Mouse (Mus musculus) limb, embryonic 15.5 days (tissue): ENCODE results near the gene Vmn1r53. TPM values are rescaled to one million over a fixed set of nuclear protein-coding genes. Genes with fewer than 3 reads are reported as not detected.
"Not testable (repeated sequence)": the region's sequence is repeated elsewhere in the genome, so short reads cannot be mapped to it uniquely, and the experiment has no call there.

Experiments used
- ATAC-seq: fragments of 200-750 bp; cut with Nextera tagmentation; 2 replicates; pipeline ENCODE4 v1.8.0; 2017; ENCODE audit warnings: low read depth, moderate TSS enrichment; ENCODE audit not compliant: insufficient number of reproducible peaks, low FRiP score, low TSS enrichment
- H3K27ac ChIP-seq: fragments of 300-500 bp; sonication (generic); 2 replicates; pipeline ENCODE4 v1.5.1; 2015; ENCODE audit warnings: moderate library complexity, mild to moderate bottlenecking, inconsistent platforms
- H3K27me3 ChIP-seq: fragments of 300-500 bp; sonication (generic); 2 replicates; pipeline ENCODE4 v1.6.1; 2015; ENCODE audit warnings: inconsistent platforms
- H3K36me3 ChIP-seq: fragments of 300-500 bp; sonication (generic); 2 replicates; pipeline ENCODE4 v1.6.1; 2015; ENCODE audit warnings: inconsistent platforms
- H3K4me1 ChIP-seq: fragments of 300-500 bp; sonication (generic); 2 replicates; pipeline ENCODE4 v1.6.1; 2015; ENCODE audit warnings: inconsistent platforms
- H3K4me2 ChIP-seq: fragments of 300-500 bp; sonication (generic); 2 replicates; pipeline ENCODE4 v1.6.1; 2015; ENCODE audit warnings: mild to moderate bottlenecking, inconsistent platforms
- H3K4me3 ChIP-seq: fragments of 300-500 bp; sonication (generic); 2 replicates; pipeline ENCODE4 v1.5.1; 2015; ENCODE audit warnings: mild to moderate bottlenecking, inconsistent platforms
- H3K9ac ChIP-seq: fragments of 300-500 bp; sonication (generic); 2 replicates; pipeline ENCODE4 v1.6.1; 2015; ENCODE audit warnings: inconsistent platforms
- H3K9me3 ChIP-seq: fragments of 300-500 bp; sonication (generic); 2 replicates; pipeline ENCODE4 v1.6.1; 2016; ENCODE audit warnings: inconsistent platforms
- WGBS: fragments of 180-500 bp; shearing (Covaris S2); methylation state at CpG from one replicate; pipeline ENCODE4 v1.1.7; 2015; 5-methylcytosine and 5-hydroxymethylcytosine counted together
- polyA plus RNA-seq: library from polyadenylated mRNA; unstranded; fragments of >200 nt; fragmentation: Nextera tagmentation; extraction: Ambion mirVana; gene quantifications from 2 replicates; pipeline ENCODE4 v1.2.1, GENCODE M21; 2015

The Vmn1r53 gene
- polyA plus RNA-seq: not detected in 2 replicates

DNA sequence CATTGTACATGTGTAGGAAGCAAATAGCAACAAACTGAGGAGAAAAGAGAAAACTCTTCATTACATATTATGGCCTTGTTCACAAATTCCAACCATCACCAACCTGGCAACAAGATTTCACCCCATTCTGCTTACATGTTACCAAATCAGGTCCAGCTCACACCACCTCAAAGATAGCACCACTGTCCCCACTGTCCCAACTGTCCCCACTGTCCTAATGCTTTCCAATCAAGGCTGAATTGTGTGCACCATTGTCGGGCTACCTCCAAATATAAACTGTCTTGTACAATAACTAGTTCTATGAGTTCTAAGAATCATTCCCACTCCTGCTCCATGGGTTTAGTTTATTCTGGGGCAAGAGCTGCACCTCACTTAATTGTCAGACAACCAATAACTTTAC, at the start of gene Vmn1r53:
TSS of gene Vmn1r53 (minus strand) at position 101 of the 400 bp plus-strand sequence.
- H3K36me3 ChIP-seq: no peaks in the 10 kb centered on the region
- H3K4me1 ChIP-seq: no peaks in the 10 kb centered on the region
- no peak within 1 kb of the TSS for H3K4me2 ChIP-seq
- 83% methylated on average over 1 of the region's 1 CpGs for WGBS
- H3K27me3 ChIP-seq: no peaks in the 10 kb centered on the region
- no peak within 1 kb of the TSS for H3K4me3 ChIP-seq
- H3K27ac ChIP-seq: no peak within 1 kb of the TSS
- H3K9ac ChIP-seq: no peak within 1 kb of the TSS
- ATAC-seq: no peak
- H3K9me3 ChIP-seq: no peaks in the 10 kb centered on the region

DNA sequence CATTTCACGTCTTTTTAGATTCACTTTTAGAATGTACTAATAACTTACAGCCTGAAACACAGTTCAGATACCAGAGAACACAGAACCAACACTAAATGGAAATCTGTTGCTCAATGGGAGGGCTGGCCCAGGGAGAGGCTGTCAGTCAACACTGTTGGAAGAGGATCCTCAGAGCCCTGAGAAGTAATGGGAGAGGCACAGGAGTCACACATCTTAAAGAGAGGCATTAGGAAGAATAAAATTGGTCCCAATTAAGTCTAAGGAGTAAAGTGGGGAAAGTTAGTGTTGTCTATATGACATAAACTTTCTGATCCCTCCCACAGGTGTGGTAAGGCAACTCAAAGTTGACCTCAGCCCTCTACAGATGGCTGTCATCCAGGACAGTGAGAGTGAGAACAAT, 21.8 kb upstream of the Vmn1r53 start, which contains the start of gene Vmn1r54:
TSS of gene Vmn1r54 (plus strand) at position 301 of the 400 bp plus-strand sequence.
- Histone ChIP-seq H3K27me3 (no peaks in the 10 kb centered on the region), H3K4me3 (no peak within 1 kb of the TSS), H3K4me2 (no peak within 1 kb of the TSS), H3K9me3 (no peaks in the 10 kb centered on the region), H3K9ac (no peak within 1 kb of the TSS), H3K27ac (no peak within 1 kb of the TSS), H3K4me1 (no peaks in the 10 kb centered on the region), H3K36me3 (no peaks in the 10 kb centered on the region)
- ATAC-seq: no peak
- 78% methylated on average over 1 of the region's 1 CpGs for WGBS

DNA sequence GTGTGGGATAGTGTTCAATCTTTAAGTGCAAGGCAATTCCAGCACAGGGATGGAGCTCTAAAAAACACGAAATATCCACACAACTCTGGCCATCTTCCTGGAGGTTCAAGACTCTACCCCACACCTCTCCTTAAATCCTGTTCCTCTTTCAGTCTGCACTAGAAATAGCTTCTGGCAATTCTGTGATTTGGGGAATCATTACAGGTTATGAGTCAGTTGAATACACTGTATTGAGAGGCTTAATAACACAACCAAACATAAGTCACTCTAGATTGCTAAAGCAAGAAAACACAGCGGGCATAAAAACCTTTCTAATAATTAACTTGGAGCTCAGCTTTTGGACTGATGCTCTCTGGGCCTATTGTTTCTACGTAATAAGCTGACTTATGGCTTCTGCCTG, 19.8 kb upstream of the Vmn1r53 start:
- no peaks in the 10 kb centered on the region for H3K4me1 ChIP-seq
- 83% methylated on average over 3 of the region's 3 CpGs for WGBS

DNA sequence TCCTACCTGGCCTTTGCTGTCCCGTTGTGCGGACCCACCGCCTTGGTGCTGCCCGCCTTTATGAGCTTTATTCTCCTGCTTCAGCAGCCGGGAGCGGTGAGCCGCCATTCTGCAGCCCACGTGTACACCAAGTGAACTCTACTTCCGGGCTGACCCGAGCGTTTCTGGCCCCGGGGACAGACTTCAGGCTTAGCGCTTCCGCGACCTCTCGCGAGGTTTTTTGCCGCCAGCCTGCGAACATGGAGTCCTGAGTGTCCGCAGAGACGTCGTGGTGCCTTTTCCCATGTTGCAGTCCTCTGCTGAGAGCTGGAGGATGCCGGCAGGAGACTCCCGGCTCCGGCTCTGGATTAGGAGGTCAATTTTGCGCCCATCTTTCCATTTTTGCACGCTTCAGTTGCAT, 8.4 kb upstream of the Vmn1r53 start:
- Histone ChIP-seq H3K4me3 (no peak overlapping the region), H3K4me2 (no peak overlapping the region)
- WGBS: 59% methylated on average over 27 of the region's 27 CpGs

More for the DNA sequence above, 19.8 kb upstream of the Vmn1r53 start:
- Histone ChIP-seq H3K4me2 (no peak overlapping the region), H3K9me3 (no peaks in the 10 kb centered on the region), H3K4me3 (no peak overlapping the region), H3K27ac (no peak overlapping the region), H3K36me3 (no peaks in the 10 kb centered on the region), H3K27me3 (no peaks in the 10 kb centered on the region), H3K9ac (no peak overlapping the region)
- no peak for ATAC-seq

DNA sequence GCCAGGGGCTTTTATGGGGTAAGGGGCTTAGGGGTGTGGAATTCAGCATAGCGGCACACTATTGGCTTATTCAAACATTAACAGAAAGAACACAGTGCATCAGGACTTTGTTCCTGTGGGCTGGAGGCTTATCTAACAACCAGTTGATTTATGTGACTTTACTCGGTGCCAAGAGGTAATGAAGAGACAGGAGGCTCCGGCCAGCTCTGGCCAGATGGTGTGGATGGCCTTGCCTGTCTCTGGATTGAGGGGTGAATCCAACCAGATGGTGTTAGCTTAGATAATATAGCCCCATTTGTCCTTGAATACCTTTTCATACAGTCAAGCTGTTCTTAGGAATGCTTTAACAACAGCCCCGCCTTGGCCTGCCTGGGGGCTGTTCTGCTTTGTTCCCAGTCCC, 7.9 kb upstream of the Vmn1r53 start:
- not testable (repeated sequence) for H3K27ac ChIP-seq, H3K9ac ChIP-seq, H3K9me3 ChIP-seq, H3K4me1 ChIP-seq, H3K4me2 ChIP-seq, H3K27me3 ChIP-seq, H3K4me3 ChIP-seq, ATAC-seq, H3K36me3 ChIP-seq
- WGBS: 83% methylated on average over 4 of the region's 4 CpGs

More for the DNA sequence above, 8.4 kb upstream of the Vmn1r53 start:
- no peaks in the 10 kb centered on the region for H3K4me1 ChIP-seq
- H3K27me3 ChIP-seq: no peaks in the 10 kb centered on the region
- no peak overlapping the region for H3K9ac ChIP-seq
- no peaks in the 10 kb centered on the region for H3K9me3 ChIP-seq
- no peak for ATAC-seq
- H3K27ac ChIP-seq: no peak overlapping the region
- no peaks in the 10 kb centered on the region for H3K36me3 ChIP-seq

DNA sequence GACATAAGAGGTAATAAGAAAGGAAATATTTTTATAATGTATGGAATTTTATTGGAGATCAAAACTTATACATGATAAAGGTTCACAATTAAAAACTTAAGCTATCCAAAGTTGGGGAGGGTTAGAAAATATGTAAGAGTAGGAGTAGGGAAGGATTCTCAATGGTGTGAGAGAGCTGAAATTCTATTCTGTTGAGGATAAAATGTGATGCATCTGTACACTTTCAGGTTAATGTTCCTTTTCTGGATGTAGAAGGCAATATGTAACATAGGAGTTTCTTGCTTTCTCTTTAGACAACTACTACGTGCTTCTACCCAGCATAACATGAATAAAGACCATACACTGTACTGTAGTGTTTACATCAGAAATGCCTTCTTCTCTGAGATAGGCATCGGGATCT, 21.7 kb downstream of the Vmn1r53 start, which contains the start of gene V1ra8:
TSS of gene V1ra8 (plus strand) at position 301 of the 400 bp plus-strand sequence.
- H3K36me3 ChIP-seq, H3K27me3 ChIP-seq, H3K4me1 ChIP-seq, H3K9ac ChIP-seq, ATAC-seq, H3K4me3 ChIP-seq, H3K9me3 ChIP-seq, H3K4me2 ChIP-seq, H3K27ac ChIP-seq: not testable (repeated sequence)
- 88% methylated on average over 1 of the region's 2 CpGs for WGBS

DNA sequence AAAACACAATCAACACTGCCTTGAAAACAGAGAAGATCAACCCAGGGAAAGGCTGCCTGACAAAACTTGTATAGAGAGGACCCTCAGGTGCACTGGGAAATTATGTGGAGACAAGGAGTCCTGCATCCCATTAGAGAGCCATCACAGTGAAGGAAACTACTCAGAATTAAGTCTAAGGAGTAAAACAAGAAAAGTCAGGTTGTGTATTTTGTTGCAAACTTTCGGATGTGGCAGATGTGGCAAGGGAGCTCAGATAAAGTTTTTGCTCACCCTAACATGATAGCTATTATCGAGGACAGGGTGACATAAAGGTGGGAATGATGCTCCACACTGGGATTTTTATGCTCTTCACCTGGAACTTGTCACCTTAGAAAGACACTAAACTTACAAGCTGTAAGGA, 49.7 kb downstream of the Vmn1r53 start, which contains the start of gene Vmn1r52:
TSS of gene Vmn1r52 (plus strand) at position 301 of the 400 bp plus-strand sequence.
- no peak for ATAC-seq
- no peaks in the 10 kb centered on the region for H3K9me3 ChIP-seq
- H3K4me1 ChIP-seq: no peaks in the 10 kb centered on the region
- no peak within 1 kb of the TSS for H3K27ac ChIP-seq
- no peak within 1 kb of the TSS for H3K4me3 ChIP-seq
- WGBS: 63% methylated on average over 2 of the region's 2 CpGs
- no peak within 1 kb of the TSS for H3K9ac ChIP-seq
- no peaks in the 10 kb centered on the region for H3K36me3 ChIP-seq
- no peaks in the 10 kb centered on the region for H3K27me3 ChIP-seq
- H3K4me2 ChIP-seq: no peak within 1 kb of the TSS

Other genes starting within 250 kb of the Vmn1r53 start
- not detected in 2 replicates for gene Vmn1r47, start 208.3 kb downstream of the Vmn1r53 start, polyA plus RNA-seq
- gene Vmn1r48, start 187.6 kb downstream of the Vmn1r53 start, polyA plus RNA-seq: not detected in 2 replicates
- not detected in 2 replicates for gene Vmn1r49, start 145.9 kb downstream of the Vmn1r53 start, polyA plus RNA-seq
- not detected in 2 replicates for gene Vmn1r50, start 123.0 kb downstream of the Vmn1r53 start, polyA plus RNA-seq
- gene Vmn1r51, start 101.8 kb downstream of the Vmn1r53 start, polyA plus RNA-seq: not detected in 2 replicates
- gene Vmn1r52, start 49.6 kb downstream of the Vmn1r53 start, polyA plus RNA-seq: not detected in 2 replicates
- gene V1ra8, start 21.6 kb downstream of the Vmn1r53 start, polyA plus RNA-seq: not detected in 2 replicates
- not detected in 2 replicates for gene Vmn1r54, start 21.9 kb upstream of the Vmn1r53 start, polyA plus RNA-seq
- not detected in 2 replicates for gene BC048671, start 76.8 kb upstream of the Vmn1r53 start, polyA plus RNA-seq
- 1.1 and 1.9 TPM in 2 replicates for gene Chst13, start 100.7 kb upstream of the Vmn1r53 start, polyA plus RNA-seq
- gene Uroc1, start 108.8 kb upstream of the Vmn1r53 start, polyA plus RNA-seq: 0.36 and 0.37 TPM in 2 replicates
- gene Zxdc, start 145.1 kb upstream of the Vmn1r53 start, polyA plus RNA-seq: 6.7 and 8.9 TPM in 2 replicates
- 0.44 and 1.0 TPM in 2 replicates for gene Cfap100, start 204.4 kb upstream of the Vmn1r53 start, polyA plus RNA-seq
- gene Klf15, start 238.1 kb upstream of the Vmn1r53 start, polyA plus RNA-seq: 5.9 and 6.0 TPM in 2 replicates